Mouse (Mus musculus) embryonic facial prominence, embryonic 14.5 days (tissue): ENCODE data around the gene Rcvrn. TPM values are rescaled to one million over a fixed set of nuclear protein-coding genes. Genes with fewer than 3 reads are reported as not detected.

Source experiments
- ATAC-seq: fragments of 200-750 bp; cut with Nextera tagmentation; 2 replicates; pipeline ENCODE4 v1.8.0; 2017; ENCODE audit warnings: low read depth, moderate number of reproducible peaks, moderate TSS enrichment
- DNase-seq: peaks from one replicate; pipeline ENCODE4 v3.0.0-alpha.2; 2015; ENCODE audit warnings: low spot score
- H3K27ac ChIP-seq: fragments of 300-500 bp; sonication (generic); replicated peaks from 2 replicates; pipeline ENCODE4 v1.5.1; 2014; ENCODE audit warnings: low read depth, mild to moderate bottlenecking, low read length, moderate library complexity
- H3K27me3 ChIP-seq: fragments of 300-500 bp; sonication (generic); replicated peaks from 2 replicates; pipeline ENCODE4 v1.6.1; 2014; ENCODE audit warnings: low read length; ENCODE audit not compliant: control insufficient read depth, insufficient read depth
- H3K36me3 ChIP-seq: fragments of 300-500 bp; sonication (generic); 2 replicates; pipeline ENCODE4 v1.6.1; 2014; ENCODE audit warnings: low read length, mixed read lengths; ENCODE audit not compliant: control insufficient read depth, insufficient read depth
- H3K4me1 ChIP-seq: fragments of 300-500 bp; sonication (generic); 2 replicates; pipeline ENCODE4 v1.6.1; 2014; ENCODE audit warnings: antibody characterized with exemption, low read length; ENCODE audit not compliant: control insufficient read depth, insufficient read depth
- H3K4me2 ChIP-seq: fragments of 300-500 bp; sonication (generic); 2 replicates; pipeline ENCODE4 v1.6.1; 2014; ENCODE audit warnings: low read depth, mild to moderate bottlenecking, low read length, moderate library complexity, mixed read lengths
- H3K4me3 ChIP-seq: fragments of 300-500 bp; sonication (generic); 2 replicates; pipeline ENCODE4 v1.5.1; 2014; ENCODE audit warnings: low read depth, mild to moderate bottlenecking, low read length
- H3K9ac ChIP-seq: fragments of 300-500 bp; sonication (generic); 2 replicates; pipeline ENCODE4 v1.6.1; 2014; ENCODE audit warnings: low read depth, mild to moderate bottlenecking, low read length, moderate library complexity, mixed read lengths
- H3K9me3 ChIP-seq: fragments of 300-500 bp; sonication (generic); 2 replicates; pipeline ENCODE4 v1.6.1; 2016; ENCODE audit warnings: low read length; ENCODE audit not compliant: control insufficient read depth
- WGBS: fragments of 180-500 bp; shearing (Covaris S2); extraction: QIAGEN DNeasy Blood & Tissue Kit; methylation state at CpG from one replicate; pipeline ENCODE4 v1.1.7; 2014; 5-methylcytosine and 5-hydroxymethylcytosine counted together
- polyA plus RNA-seq: library from polyadenylated mRNA; unstranded; fragments of >200 nt; fragmentation: Nextera tagmentation; extraction: Ambion mirVana; gene quantifications from 2 replicates; pipeline ENCODE4 v1.2.1, GENCODE M21; 2014

Gene Rcvrn
- polyA plus RNA-seq, 1 experiment from 2014 or later, result not detected

GRCm38 (mm10) chr11:67654514-67654913 lies 40.6 kb upstream of the Rcvrn start:
- no peak overlapping the region for H3K27ac ChIP-seq
- no peak overlapping the region for H3K9ac ChIP-seq
- no peak overlapping the region for H3K4me3 ChIP-seq
- peaks cover 5% of the 10 kb centered on the region for H3K4me1 ChIP-seq
- 83% methylated on average over 4 of the region's 4 CpGs for whole genome bisulfite sequencing
- H3K36me3 ChIP-seq, result no peaks in the 10 kb centered on the region
- no peaks in the 10 kb centered on the region for H3K9me3 ChIP-seq
- no peak overlapping the region for H3K4me2 ChIP-seq
- DNase-seq, result no peak
- no peaks in the 10 kb centered on the region for H3K27me3 ChIP-seq
- ATAC-seq, result no peak

- Histone ChIP-seq H3K9me3 (no peaks in the 10 kb centered on the region), H3K4me2 (no peak overlapping the region), H3K27ac (no peak overlapping the region), H3K4me1 (peaks cover 5% of the 10 kb centered on the region), H3K9ac (no peak overlapping the region), H3K27me3 (no peaks in the 10 kb centered on the region), H3K4me3 (no peak overlapping the region), H3K36me3 (no peaks in the 10 kb centered on the region)
- ATAC-seq, result no peak
- WGBS, result 69% methylated on average over 17 of the region's 17 CpGs
- no peak for DNase-seq
These were observed 39.7 kb upstream of the Rcvrn start for GRCm38 (mm10) chr11:67655236-67655959.

DNA sequence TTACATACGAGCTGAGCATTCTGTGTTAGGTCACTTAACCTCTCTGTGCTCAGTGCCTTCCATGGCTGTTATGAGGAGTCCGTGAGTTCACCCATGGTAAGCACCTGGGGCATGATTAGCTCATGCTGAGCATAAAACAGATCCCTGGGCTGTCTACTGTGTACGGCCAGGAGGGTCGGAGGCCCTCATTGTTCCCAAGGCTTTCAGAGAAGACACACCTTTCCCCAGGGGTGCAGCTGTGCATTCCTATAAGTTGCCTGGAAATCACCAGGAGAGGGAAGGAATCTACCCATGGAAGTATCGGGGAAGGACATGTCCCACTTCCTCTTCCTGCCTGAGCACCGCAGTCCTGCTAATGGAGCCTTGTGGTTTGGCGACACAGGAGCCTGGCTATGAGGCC lies 38.8 kb upstream of the Rcvrn start:
- Histone ChIP-seq H3K9ac (no peak overlapping the region), H3K27ac (no peak overlapping the region), H3K36me3 (no peaks in the 10 kb centered on the region), H3K4me2 (no peak overlapping the region), H3K4me3 (no peak overlapping the region), H3K4me1 (peaks cover 5% of the 10 kb centered on the region), H3K27me3 (no peaks in the 10 kb centered on the region), H3K9me3 (no peaks in the 10 kb centered on the region)
- no peak for DNase-seq
- no peak for ATAC-seq
- 70% methylated on average over 7 of the region's 7 CpGs for WGBS

DNA sequence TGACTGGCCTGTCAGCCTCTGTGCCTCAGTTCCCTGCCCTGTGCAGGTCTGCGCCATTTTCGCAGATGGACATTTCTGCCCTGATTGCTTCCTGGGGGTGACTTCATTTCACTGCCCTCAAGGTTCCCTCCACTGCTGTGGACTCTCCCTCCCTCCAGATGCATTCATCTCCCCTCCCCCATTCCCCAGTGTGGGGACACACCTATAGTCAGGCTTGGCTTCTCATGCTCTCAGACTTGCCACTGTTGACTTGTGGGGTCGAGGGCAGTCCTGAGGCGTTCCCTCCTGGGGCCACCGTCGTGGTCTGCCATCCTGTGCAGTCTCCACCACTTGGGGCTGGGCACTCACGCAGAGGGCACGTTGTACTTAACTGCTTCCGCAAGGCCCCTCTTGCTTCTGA lies 38.3 kb upstream of the Rcvrn start:
- no peak for ATAC-seq
- WGBS, result 80% methylated on average over 9 of the region's 9 CpGs

DNA sequence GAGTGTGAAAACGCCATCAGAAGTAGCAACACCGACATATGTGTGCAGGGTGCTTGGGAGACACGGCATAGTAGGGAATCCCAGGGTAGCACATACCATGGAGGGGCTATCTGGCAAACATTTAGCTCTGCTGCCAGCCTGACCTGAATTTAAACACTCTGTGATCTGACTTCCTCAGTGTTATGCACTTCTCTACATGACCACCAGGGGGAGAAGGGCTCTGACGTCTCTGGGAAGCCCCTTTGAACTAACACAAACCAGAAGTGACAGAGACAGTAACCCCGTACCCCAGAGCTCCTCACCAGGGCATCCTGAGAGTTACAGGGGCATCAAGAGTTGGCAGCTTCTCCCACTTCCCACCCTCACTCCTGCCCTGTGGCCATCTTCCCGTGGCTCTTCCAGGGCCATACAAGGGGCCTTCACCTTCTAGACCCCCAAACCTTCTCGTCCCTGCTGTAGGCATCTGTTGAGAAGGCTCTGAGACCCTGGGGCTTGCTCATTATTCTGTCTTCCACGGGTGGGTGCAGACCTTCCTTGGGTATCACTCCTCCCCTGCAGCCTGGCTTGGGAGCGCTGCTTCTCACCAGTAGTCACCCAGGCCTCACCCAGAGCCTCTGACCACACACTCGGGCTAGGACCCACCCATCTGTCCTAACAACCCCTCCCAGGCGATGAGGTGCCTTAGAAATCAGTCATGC lies 37.3 kb upstream of the Rcvrn start:
- Histone ChIP-seq H3K9ac (no peak overlapping the region), H3K9me3 (no peaks in the 10 kb centered on the region), H3K4me1 (peaks cover under 1% of the 10 kb centered on the region), H3K4me2 (no peak overlapping the region), H3K4me3 (no peak overlapping the region), H3K36me3 (no peaks in the 10 kb centered on the region), H3K27me3 (no peaks in the 10 kb centered on the region), H3K27ac (no peak overlapping the region)
- no peak for DNase-seq
- no peak for ATAC-seq
- WGBS, result 48% methylated on average over 11 of the region's 11 CpGs

More for the DNA sequence above, 38.3 kb upstream of the Rcvrn start:
- Histone ChIP-seq H3K4me1 (peaks cover 5% of the 10 kb centered on the region), H3K9me3 (no peaks in the 10 kb centered on the region), H3K27ac (no peak overlapping the region), H3K27me3 (no peaks in the 10 kb centered on the region), H3K9ac (no peak overlapping the region), H3K4me3 (no peak overlapping the region), H3K36me3 (no peaks in the 10 kb centered on the region), H3K4me2 (no peak overlapping the region)
- DNase-seq, result no peak

DNA sequence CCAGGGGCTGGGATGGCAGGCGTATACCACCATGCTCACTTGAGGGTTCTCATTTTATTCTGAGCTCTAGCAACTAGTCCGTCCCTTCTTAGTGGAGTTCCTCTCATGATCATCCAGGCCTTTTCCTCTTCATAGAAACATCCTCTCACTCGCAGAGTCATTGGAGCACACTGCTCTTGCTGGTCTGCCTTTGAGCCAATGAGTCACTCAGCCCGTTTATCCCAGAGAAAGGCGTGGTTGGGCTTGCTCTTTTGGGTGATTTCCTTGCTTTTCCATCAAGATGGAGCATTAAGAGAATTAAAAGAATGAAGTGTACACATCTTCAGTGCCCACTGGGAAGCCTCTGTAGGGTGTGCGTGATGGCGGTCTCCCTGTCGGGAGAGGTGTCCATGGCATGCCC lies 33.7 kb upstream of the Rcvrn start:
- 89% methylated on average over 8 of the region's 8 CpGs for WGBS
- Histone ChIP-seq H3K36me3 (no peaks in the 10 kb centered on the region), H3K4me3 (no peak overlapping the region), H3K27me3 (no peaks in the 10 kb centered on the region), H3K9me3 (no peaks in the 10 kb centered on the region), H3K27ac (no peak overlapping the region), H3K9ac (no peak overlapping the region), H3K4me1 (no peaks in the 10 kb centered on the region), H3K4me2 (no peak overlapping the region)
- DNase-seq (no peak), ATAC-seq (no peak)

DNA sequence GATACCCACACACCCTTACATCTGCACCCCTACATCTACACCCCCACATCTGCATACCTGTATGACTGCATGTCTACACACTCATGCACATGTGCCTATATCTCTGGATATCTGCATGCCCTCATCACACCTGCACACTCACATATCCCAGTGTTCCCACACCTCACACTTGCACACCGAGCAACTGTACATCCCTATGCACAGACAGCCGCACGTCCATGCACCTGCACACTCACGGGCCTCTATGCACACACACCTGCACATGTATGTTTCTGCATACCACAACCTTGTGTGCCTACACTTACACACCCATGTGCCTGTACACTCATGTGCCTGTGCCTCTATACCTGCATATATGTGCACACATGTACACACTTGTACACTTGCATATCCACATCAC lies 31.7 kb upstream of the Rcvrn start:
- Histone ChIP-seq H3K36me3 (no peaks in the 10 kb centered on the region), H3K27me3 (no peaks in the 10 kb centered on the region), H3K9me3 (no peaks in the 10 kb centered on the region), H3K27ac (no peak overlapping the region), H3K4me3 (no peak overlapping the region), H3K4me2 (no peak overlapping the region), H3K9ac (no peak overlapping the region), H3K4me1 (peaks cover 8% of the 10 kb centered on the region)
- ATAC-seq (no peak), DNase-seq (no peak)
- WGBS, result 91% methylated on average over 4 of the region's 4 CpGs

- Histone ChIP-seq H3K4me1 (peaks cover 8% of the 10 kb centered on the region), H3K36me3 (no peaks in the 10 kb centered on the region), H3K4me3 (no peak overlapping the region), H3K9me3 (no peaks in the 10 kb centered on the region), H3K4me2 (no peak overlapping the region), H3K9ac (no peak overlapping the region), H3K27me3 (no peaks in the 10 kb centered on the region), H3K27ac (no peak overlapping the region)
- ATAC-seq (no peak), DNase-seq (no peak)
- WGBS, result 93% methylated on average over 3 of the region's 3 CpGs
These were observed 30.9 kb upstream of the Rcvrn start for GRCm38 (mm10) chr11:67664261-67664660.

DNA sequence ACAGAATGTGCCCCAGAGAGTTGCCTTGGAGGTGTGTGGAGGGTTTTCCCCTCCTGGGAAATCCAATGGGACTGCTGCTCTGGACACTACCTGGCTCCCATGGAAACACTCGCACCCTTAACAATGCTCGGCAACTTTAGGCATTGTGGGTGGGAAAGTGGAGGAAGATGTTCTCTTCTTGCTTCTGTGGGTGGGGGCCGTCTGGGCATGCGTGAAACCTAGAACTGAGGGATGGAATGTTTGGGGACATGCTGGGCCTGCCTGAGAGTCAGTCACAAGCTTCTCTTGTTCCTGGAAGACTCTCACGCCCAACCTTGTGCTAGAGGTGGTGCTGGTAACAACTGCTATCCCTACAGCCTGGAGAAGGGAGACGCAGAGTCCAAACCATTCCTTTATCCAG lies 30.2 kb upstream of the Rcvrn start:
- no peaks in the 10 kb centered on the region for H3K9me3 ChIP-seq
- H3K4me3 ChIP-seq, result no peak overlapping the region
- ATAC-seq, result no peak
- H3K9ac ChIP-seq, result no peak overlapping the region
- DNase-seq, result no peak
- 82% methylated on average over 6 of the region's 6 CpGs for WGBS
- no peak overlapping the region for H3K4me2 ChIP-seq
- no peaks in the 10 kb centered on the region for H3K27me3 ChIP-seq
- H3K27ac ChIP-seq, result no peak overlapping the region
- no peaks in the 10 kb centered on the region for H3K36me3 ChIP-seq
- H3K4me1 ChIP-seq, result peaks cover 8% of the 10 kb centered on the region
